Mouse (Mus musculus): ENCODE data around the gene St8sia1.

- TF ChIP-seq EP300 (optimal IDR thresholded peaks at IDR 0.05): no peak
- no peak for TF ChIP-seq CTCF (IDR thresholded peaks at IDR 0.05; ENCODE audit: low read depth)
These were observed 18.0 kb downstream of the St8sia1 start for GRCm38 (mm10) chr6:142946069-142946871.

Measured in stomach, postnatal 0 days (tissue).